Mouse (Mus musculus): ENCODE measurements around the gene Gdpd3. TPM values are rescaled to one million over a fixed set of nuclear protein-coding genes. Genes with fewer than 3 reads are reported as not detected.
"Not testable (repeated sequence)": the region's sequence is repeated elsewhere in the genome, so short reads cannot be mapped to it uniquely, and the experiment has no call there.

Gdpd3 gene
- 1 to 10 TPM; 3.1 to 7.0 TPM for total RNA-seq (2021)
- long read RNA-seq, experiment 1, partial matches to known transcripts, result 0 of 3 reads
- long read RNA-seq, experiment 1, other reads (novel, unspliced or antisense), result 3 of 3 reads
- long read RNA-seq, experiment 2, partial matches to known transcripts, result 0 of 2 reads
- long read RNA-seq, experiment 2, other reads (novel, unspliced or antisense), result 2 of 2 reads

- no peak within 1 kb of the TSS for H3K4me3 ChIP-seq
- no peak for DNase-seq (ENCODE audit: low spot score in 2 of 2)
- no peak for TF ChIP-seq CTCF (conservative IDR thresholded peaks at IDR 0.05)
- no peak within 1 kb of the TSS for H3K27ac ChIP-seq
Measured at GRCm38 (mm10) chr7:126766201-126766600, at the start of gene Gdpd3. Gdpd3 (plus strand) TSS chr7:126766334.

- Histone ChIP-seq H3K4me3 (no peak overlapping the region), H3K27ac (no peak overlapping the region)
- no peak for DNase-seq (ENCODE audit: low spot score in 2 of 2)
- TF ChIP-seq CTCF (conservative IDR thresholded peaks at IDR 0.05), result no peak
Measured at GRCm38 (mm10) chr7:126717566-126717965, 48.6 kb upstream of the Gdpd3 start.

GRCm38 (mm10) chr7:126718787-126719337 lies 47.3 kb upstream of the Gdpd3 start:
- Histone ChIP-seq H3K27ac (no peak overlapping the region), H3K4me3 (no peak overlapping the region)
- peak in 1 of 2 experiments; percentile 15 for DNase-seq (ENCODE audit: low spot score in 2 of 2)
- TF ChIP-seq CTCF (conservative IDR thresholded peaks at IDR 0.05), result peak; percentile 70

DNA sequence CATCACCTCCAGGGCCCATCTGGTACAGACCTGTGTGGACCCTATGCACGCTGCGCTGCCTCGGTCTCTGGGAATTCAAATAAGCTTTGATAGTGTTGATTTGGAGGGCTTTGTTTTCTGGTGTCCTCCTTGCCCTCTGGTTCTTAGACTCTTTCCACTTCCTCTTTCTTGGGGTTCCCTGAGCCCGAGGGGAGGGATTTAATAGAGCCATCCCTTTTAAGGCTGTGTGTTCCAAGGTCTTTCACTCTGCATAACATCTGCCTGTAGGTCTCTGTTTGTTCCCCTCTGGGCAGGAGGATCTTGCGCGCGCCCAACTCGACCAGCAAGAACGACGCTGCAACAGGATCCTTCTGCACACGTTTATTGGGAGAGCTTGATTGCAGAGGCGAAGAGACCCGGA lies 44.5 kb upstream of the Gdpd3 start:
- Histone ChIP-seq H3K4me3 (no peak overlapping the region), H3K27ac (no peak overlapping the region)
- no peak for TF ChIP-seq CTCF (conservative IDR thresholded peaks at IDR 0.05)
- no peak for DNase-seq (ENCODE audit: low spot score in 2 of 2)

DNA sequence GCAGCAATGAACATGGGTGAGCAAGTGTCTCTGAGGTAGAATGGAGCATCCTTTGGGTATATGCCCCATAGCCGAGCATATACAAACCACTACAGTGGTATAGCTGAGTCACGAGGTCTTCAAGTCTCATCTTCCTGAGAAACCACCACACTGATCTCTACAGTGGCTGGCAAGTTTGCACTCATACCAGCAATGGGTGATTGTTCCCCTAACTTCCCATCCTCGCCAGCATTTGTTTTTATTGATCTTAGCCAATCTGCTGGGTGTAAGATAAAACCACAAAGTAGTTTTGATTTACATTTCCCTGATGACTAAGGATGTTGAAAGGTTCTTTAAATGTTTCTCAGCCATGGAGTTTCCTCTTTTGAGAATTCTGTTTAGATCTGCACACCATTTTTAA lies 41.1 kb upstream of the Gdpd3 start:
- Histone ChIP-seq H3K27ac (no peak overlapping the region), H3K4me3 (no peak overlapping the region)
- TF ChIP-seq CTCF (conservative IDR thresholded peaks at IDR 0.05), result no peak
- no peak for DNase-seq (ENCODE audit: low spot score in 2 of 2)

DNA sequence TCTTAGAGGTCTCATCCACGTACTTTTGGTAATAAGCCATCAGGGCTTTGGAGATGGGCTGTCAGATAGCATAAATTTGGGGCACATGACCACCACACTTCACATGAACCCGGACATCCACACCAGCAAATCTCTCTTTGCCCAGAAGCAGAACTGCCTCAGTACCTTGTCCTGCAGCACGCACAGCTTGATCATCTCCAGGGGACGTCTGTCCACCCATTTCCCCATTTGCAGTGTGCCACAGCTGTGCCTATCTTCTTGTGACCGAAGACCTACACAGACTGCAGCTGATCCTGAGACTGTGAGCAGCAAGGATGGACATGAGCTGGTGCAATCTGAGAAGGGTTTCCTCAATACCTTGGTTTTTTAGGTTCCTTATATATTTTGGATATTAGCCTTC lies 40.5 kb upstream of the Gdpd3 start:
- no peak for DNase-seq (ENCODE audit: low spot score in 2 of 2)
- TF ChIP-seq CTCF (conservative IDR thresholded peaks at IDR 0.05), result no peak
- no peak overlapping the region for H3K27ac ChIP-seq
- no peak overlapping the region for H3K4me3 ChIP-seq

- not testable (repeated sequence) for H3K4me3 ChIP-seq; DNase-seq (ENCODE audit: low spot score in 2 of 2); H3K27ac ChIP-seq
Measured at GRCm38 (mm10) chr7:126730256-126730789, 35.8 kb upstream of the Gdpd3 start.

DNA sequence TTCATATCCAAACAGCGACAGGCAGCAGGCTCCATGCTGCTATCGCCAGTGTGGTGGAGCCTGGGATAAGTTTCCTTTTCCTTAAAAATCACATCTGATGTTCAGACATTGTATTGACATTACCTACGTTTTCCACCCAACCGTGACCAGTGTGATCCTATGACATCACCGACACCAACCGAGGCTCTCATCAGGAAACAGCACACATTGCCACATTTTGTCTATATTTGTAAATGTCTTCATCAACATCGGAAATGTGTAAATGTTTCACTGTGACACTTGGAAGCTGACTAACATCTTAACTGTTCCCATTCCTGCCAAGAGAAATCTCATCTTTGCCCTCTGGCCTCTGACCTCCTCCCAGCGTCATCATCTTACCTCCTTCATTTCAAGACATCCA lies 30.0 kb upstream of the Gdpd3 start:
- Histone ChIP-seq H3K27ac (no peak overlapping the region), H3K4me3 (no peak overlapping the region)
- no peak for DNase-seq (ENCODE audit: low spot score in 2 of 2)
- TF ChIP-seq CTCF (conservative IDR thresholded peaks at IDR 0.05), result no peak

- no peak overlapping the region for H3K27ac ChIP-seq
- peak overlapping the region; percentile 33; the same call in 1 of the 2 replicates for H3K4me3 ChIP-seq
- DNase-seq (ENCODE audit: low spot score in 2 of 2), result no peak
- no peak for TF ChIP-seq CTCF (conservative IDR thresholded peaks at IDR 0.05)
Measured at GRCm38 (mm10) chr7:126739551-126739950, 26.6 kb upstream of the Gdpd3 start.

DNA sequence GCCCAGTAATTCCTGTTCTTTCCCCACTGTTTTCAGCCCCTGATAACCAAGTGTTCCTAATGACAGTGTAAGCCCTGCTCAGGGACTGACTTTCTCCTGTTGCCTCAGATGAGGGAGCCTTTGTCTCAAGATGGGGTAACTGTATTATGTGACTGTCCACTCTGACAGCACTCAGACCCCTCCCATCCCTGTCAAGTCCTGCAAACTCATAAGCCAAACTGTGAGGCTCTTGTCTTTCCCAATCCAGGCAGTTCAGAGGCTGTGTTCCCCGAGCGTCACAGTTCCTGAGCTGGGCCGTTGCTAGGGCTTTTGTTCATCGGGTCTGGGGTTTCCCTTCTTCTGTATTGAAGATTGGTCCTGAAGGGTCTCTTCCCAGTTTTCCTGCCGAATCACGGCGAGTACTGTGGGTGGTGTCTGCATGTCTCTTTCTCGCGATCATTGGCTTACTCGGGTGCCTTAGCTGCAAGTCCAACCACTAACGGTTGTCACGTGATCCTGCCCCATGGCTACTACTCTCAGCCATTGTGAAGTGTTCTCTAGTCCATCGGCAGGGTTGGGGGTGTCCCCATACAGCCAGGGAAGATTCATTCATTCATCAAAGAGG lies 25.9 kb upstream of the Gdpd3 start:
- Histone ChIP-seq H3K27ac (no peak overlapping the region), H3K4me3 (peak overlapping the region; percentile 33; the same call in 1 of the 2 replicates)
- TF ChIP-seq CTCF (conservative IDR thresholded peaks at IDR 0.05), result no peak
- DNase-seq (ENCODE audit: low spot score in 2 of 2), result no peak

DNA sequence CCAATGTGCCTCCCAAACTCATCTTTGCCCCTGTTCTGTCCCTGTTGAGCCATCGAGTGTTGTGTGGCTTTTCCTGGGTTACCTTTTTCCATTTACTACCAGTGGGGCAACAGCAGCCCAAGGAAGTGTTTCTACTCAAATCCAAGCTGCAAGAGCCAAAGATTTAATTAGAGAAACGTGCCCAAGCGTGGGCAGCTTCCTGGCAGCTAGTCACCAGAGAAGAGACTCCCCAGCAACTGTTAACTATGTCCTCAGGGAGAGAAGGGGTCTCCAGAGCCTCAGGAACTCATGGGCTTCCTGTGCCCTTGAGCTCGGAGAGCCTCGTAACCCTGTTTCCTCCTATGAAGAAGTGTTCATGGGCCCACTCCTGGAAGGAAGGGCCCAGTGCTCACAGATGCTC lies 25.2 kb upstream of the Gdpd3 start:
- no peak for DNase-seq (ENCODE audit: low spot score in 2 of 2)
- TF ChIP-seq CTCF (conservative IDR thresholded peaks at IDR 0.05), result no peak
- Histone ChIP-seq H3K27ac (no peak overlapping the region), H3K4me3 (no peak overlapping the region)

- DNase-seq (ENCODE audit: low spot score in 2 of 2), result no peak
- Histone ChIP-seq H3K27ac (no peak overlapping the region), H3K4me3 (no peak overlapping the region)
- TF ChIP-seq CTCF (conservative IDR thresholded peaks at IDR 0.05), result no peak
Measured at GRCm38 (mm10) chr7:126741452-126741851, 24.7 kb upstream of the Gdpd3 start.

GRCm38 (mm10) chr7:126741964-126742482 lies 24.1 kb upstream of the Gdpd3 start:
- TF ChIP-seq CTCF (conservative IDR thresholded peaks at IDR 0.05), result no peak
- DNase-seq (ENCODE audit: low spot score in 2 of 2), result no peak
- H3K4me3 ChIP-seq, result no peak overlapping the region
- no peak overlapping the region for H3K27ac ChIP-seq
